Mouse (Mus musculus) midbrain, embryonic 15.5 days (tissue): ENCODE data around the gene Rad51d. TPM values are rescaled to one million over a fixed set of nuclear protein-coding genes. Genes with fewer than 3 reads are reported as not detected.
A peak's percentile ranks its signal among the peaks of the same experiment; 100 is the strongest.
"Not testable (repeated sequence)": the region's sequence is repeated elsewhere in the genome, so short reads cannot be mapped to it uniquely, and the experiment has no call there.

Source experiments
- ATAC-seq: fragments of 200-750 bp; cut with Nextera tagmentation; replicated peaks from 2 replicates; pipeline ENCODE4 v1.8.0; 2017; ENCODE audit warnings: moderate TSS enrichment
- H3K27ac ChIP-seq: fragments of 300-500 bp; sonication (generic); 2 replicates; pipeline ENCODE4 v1.5.1; 2015; ENCODE audit warnings: mild to moderate bottlenecking, inconsistent platforms
- H3K27me3 ChIP-seq: fragments of 300-500 bp; sonication (generic); replicated peaks from 2 replicates; pipeline ENCODE4 v1.6.1; 2015; ENCODE audit warnings: inconsistent platforms
- H3K36me3 ChIP-seq: fragments of 300-500 bp; sonication (generic); replicated peaks from 2 replicates; pipeline ENCODE4 v1.6.1; 2015; ENCODE audit warnings: inconsistent platforms
- H3K4me1 ChIP-seq: fragments of 300-500 bp; sonication (generic); 2 replicates; pipeline ENCODE4 v1.6.1; 2015; ENCODE audit warnings: inconsistent platforms
- H3K4me2 ChIP-seq: fragments of 300-500 bp; sonication (generic); 2 replicates; pipeline ENCODE4 v1.6.1; 2015; ENCODE audit warnings: inconsistent platforms, mild to moderate bottlenecking, moderate library complexity
- H3K4me3 ChIP-seq: fragments of 300-500 bp; sonication (generic); 2 replicates; pipeline ENCODE4 v1.5.1; 2015; ENCODE audit warnings: mild to moderate bottlenecking, inconsistent platforms
- H3K9ac ChIP-seq: fragments of 300-500 bp; sonication (generic); 2 replicates; pipeline ENCODE4 v1.6.1; 2015; ENCODE audit warnings: mild to moderate bottlenecking, inconsistent platforms
- H3K9me3 ChIP-seq: fragments of 300-500 bp; sonication (generic); 2 replicates; pipeline ENCODE4 v1.6.1; 2016; ENCODE audit warnings: inconsistent platforms
- WGBS: fragments of 180-500 bp; shearing (Covaris S2); methylation state at CpG from one replicate; pipeline ENCODE4 v1.1.7; 2015; ENCODE audit warnings: mixed read lengths; 5-methylcytosine and 5-hydroxymethylcytosine counted together
- polyA plus RNA-seq: library from polyadenylated mRNA; unstranded; fragments of >200 nt; fragmentation: Nextera tagmentation; extraction: Ambion mirVana; gene quantifications from 2 replicates; pipeline ENCODE4 v1.2.1, GENCODE M21; 2015

The Rad51d gene
- polyA plus RNA-seq, 1 experiment from 2014 or later: 12.1 TPM

DNA sequence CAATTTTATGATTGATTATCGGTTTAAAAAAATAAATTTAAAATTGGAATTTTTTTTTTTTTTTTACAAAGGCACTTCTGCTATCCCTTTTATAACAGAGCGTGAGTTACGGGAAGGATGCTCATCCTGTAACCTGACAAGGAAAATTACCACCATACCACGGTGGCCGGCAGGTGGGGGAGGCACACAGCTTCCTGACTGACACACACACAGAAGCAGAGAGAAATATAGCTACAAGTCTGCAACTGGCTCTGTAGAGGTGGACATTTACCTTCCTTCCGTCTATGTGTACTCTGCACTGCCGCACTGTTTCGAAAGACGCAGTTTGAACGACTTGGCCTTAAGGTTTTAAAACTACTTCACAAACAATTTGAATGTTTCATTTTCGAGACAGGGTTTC lies 38.3 kb downstream of the Rad51d start:
- Histone ChIP-seq H3K9me3 (no peaks in the 10 kb centered on the region), H3K4me2 (no peak overlapping the region), H3K4me3 (no peak overlapping the region), H3K4me1 (0 out of 2 replicates have a peak, but pooled peaks cover 11% of the 10 kb centered on the region), H3K9ac (no peak overlapping the region), H3K27ac (no peak overlapping the region), H3K27me3 (no peaks in the 10 kb centered on the region), H3K36me3 (no peaks in the 10 kb centered on the region)
- WGBS: 86% methylated on average over 11 of the region's 11 CpGs
- no peak for ATAC-seq

DNA sequence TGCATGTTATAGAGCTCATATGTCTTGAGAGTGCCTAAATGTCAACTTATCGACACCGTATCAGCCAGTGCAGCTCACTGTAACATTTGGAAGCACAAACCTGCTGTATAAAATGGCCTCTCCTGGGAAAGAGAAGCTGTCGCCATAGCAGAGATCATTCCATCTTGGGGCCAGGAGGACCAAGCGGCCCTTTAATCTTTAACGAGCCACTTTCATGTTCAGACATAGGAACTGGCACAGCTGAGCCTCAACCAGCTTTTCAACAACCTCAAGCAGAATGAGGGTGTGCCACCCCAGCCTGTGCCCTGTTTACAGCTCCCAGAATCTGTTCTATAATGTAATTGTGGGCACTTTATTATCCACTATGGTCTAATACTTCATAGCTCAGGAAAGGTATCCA lies 40.2 kb downstream of the Rad51d start:
- H3K27ac ChIP-seq: 0 out of 2 replicates have a peak overlapping the region, but pooled peaks have one; percentile 31

DNA sequence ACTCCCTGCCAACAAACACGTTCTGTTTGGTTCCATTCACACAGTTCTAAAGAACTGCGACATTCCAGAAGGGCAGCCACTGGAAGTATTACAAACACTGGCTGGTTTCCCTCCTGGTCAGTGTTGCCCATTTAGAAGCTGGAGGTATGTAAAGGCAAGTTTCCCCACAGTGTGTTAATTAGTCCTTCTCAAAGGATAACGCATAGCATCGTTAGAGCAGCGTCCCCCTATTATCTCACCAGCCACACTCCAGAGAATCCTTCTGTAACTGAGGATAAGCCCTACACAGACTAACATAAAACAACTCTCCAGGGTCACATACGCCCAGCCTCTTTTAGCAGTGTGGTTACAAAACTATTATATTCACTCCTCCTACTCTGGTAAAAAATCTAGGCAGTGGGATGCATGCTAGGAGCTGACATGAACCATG lies 42.8 kb downstream of the Rad51d start:
- Histone ChIP-seq H3K27ac (no peak overlapping the region), H3K27me3 (no peaks in the 10 kb centered on the region), H3K36me3 (no peaks in the 10 kb centered on the region), H3K4me1 (peaks cover 23% of the 10 kb centered on the region), H3K4me2 (no peak overlapping the region), H3K9me3 (no peaks in the 10 kb centered on the region), H3K9ac (no peak overlapping the region), H3K4me3 (no peak overlapping the region)
- WGBS: 19% methylated on average over 6 of the region's 6 CpGs
- ATAC-seq: no peak

More for the DNA sequence above, 40.2 kb downstream of the Rad51d start:
- Histone ChIP-seq H3K9me3 (no peaks in the 10 kb centered on the region), H3K9ac (no peak overlapping the region), H3K36me3 (no peaks in the 10 kb centered on the region), H3K4me3 (no peak overlapping the region), H3K4me2 (no peak overlapping the region), H3K4me1 (peaks cover 20% of the 10 kb centered on the region), H3K27me3 (no peaks in the 10 kb centered on the region)
- ATAC-seq: no peak
- WGBS: 47% methylated on average over 5 of the region's 5 CpGs

DNA sequence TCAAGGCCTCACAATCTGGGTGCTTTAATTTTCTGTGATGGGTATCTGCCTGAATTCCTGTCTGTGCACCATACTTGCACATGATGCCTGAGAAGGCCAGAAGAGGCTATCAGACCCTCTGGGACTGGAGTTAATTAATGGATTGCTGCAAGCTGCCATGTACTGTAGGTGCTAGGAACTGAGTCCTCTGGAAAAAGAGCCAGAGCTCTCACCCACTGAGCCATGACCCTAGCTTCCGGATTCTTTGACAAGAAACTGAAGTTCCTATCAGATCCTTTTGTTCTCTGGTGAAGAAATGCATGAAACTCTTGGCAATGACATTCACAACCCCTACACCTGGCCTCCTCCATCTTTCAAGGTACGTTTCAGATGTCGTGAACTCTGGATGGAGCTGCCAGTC lies 43.5 kb downstream of the Rad51d start:
- Histone ChIP-seq H3K4me1 (peaks cover 23% of the 10 kb centered on the region), H3K4me2 (no peak overlapping the region), H3K9ac (no peak overlapping the region), H3K9me3 (no peaks in the 10 kb centered on the region), H3K27me3 (no peaks in the 10 kb centered on the region), H3K36me3 (no peaks in the 10 kb centered on the region), H3K27ac (no peak overlapping the region), H3K4me3 (no peak overlapping the region)
- ATAC-seq: no peak
- 72% methylated on average over 3 of the region's 3 CpGs for WGBS

DNA sequence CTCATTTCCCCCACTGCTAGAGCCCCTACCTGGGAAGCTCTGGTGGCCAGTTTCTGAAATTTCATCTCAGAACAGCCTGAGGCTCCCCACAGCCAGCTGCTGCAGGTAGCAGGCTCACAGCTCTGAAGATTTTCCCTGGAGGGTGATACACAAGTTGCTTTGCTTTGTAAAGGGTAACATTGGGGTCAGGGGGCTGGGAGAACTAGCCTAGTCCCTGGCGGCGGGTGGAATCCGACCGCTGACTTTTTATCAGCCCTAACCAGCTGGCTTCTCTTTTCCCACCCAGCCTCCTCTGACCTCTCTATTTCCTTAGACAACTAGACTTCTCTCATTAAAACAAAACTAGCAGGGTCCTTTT lies 44.4 kb downstream of the Rad51d start:
- Histone ChIP-seq H3K27ac (peak overlapping the region; percentile 39), H3K36me3 (no peaks in the 10 kb centered on the region), H3K27me3 (no peaks in the 10 kb centered on the region), H3K9me3 (no peaks in the 10 kb centered on the region), H3K4me3 (peak overlapping the region; percentile 14), H3K4me2 (peak overlapping the region; percentile 44), H3K4me1 (peaks cover 18% of the 10 kb centered on the region), H3K9ac (peak overlapping the region; percentile 27; the same call in 1 of the 2 replicates)
- WGBS: 33% methylated on average over 4 of the region's 4 CpGs
- ATAC-seq: no peak

DNA sequence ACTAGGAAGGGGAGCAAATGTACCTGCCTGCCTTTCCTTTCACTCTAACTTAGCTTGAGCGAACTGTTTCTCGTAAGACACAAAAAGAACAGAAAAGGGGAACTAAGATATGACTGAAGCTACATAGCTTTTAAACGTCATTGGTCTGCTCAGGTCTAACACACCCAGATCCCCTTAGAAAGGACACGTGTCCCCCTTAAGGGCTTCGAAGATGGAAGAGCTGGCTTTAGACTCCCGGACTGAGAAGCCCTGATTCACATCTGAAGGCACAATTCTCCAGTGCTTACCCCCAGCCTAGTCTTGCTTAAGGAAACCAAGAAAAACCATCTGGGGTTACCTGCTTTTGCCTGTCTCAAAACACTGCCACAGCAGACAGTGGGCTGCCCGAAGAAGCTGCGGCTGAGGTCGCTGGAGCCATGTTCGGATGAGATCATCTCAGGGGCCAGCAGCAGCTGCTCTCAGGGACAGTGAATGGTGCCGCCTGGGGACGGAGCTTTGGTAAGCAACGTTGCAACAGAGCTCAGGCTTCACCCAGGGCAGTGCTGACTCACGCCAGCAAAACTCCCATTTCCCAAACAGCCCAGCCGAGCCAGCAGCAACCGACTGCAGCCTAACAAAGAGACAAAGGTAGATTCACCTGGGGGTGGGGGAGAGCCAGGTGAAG lies 44.9 kb downstream of the Rad51d start:
- Histone ChIP-seq H3K27me3 (no peaks in the 10 kb centered on the region), H3K4me1 (peaks cover 18% of the 10 kb centered on the region), H3K36me3 (no peaks in the 10 kb centered on the region), H3K9ac (peak overlapping the region; percentile 27), H3K4me3 (peak overlapping the region; percentile 14), H3K4me2 (peak overlapping the region; percentile 44), H3K27ac (peak overlapping the region; percentile 39), H3K9me3 (no peaks in the 10 kb centered on the region)
- 0 out of 2 replicates have a peak, but pooled peaks have one; percentile 45 for ATAC-seq
- 25% methylated on average over 16 of the region's 16 CpGs for WGBS

DNA sequence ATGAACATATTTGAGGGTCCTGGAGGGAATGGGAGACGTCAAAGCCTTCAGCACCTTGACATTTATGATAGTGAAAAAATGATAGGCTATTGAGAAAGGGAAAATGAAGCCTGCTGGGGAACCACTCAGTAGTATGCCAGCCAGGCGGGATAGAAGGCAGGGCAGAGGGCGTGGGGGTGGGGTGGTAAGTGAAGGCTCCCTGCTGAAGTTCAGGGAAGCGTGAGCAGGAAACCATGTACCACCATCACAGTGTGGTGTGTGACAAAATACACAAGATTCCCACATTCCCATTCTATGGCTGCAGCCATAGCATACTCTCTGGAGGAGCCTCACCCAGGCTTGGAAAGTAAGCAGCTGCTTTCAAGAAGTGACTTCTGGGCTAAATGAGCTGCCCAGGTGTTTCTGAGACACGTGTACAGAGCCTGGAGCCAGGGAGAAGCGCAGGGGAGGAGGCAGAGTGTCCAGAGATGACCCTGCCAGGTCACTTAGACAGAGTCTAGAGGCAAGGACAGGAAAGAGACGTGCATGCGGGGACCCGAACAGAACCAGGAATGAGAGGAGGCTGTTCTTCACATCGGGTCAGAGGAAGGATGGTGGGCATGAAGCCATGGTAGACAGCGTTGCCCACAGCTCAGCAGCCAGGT lies 45.5 kb downstream of the Rad51d start:
- Histone ChIP-seq H3K4me1 (peaks cover 13% of the 10 kb centered on the region), H3K36me3 (no peaks in the 10 kb centered on the region), H3K9ac (no peak overlapping the region), H3K27me3 (no peaks in the 10 kb centered on the region), H3K4me2 (peak overlapping the region; percentile 44; the same call in 1 of the 2 replicates), H3K4me3 (no peak overlapping the region), H3K27ac (no peak overlapping the region), H3K9me3 (no peaks in the 10 kb centered on the region)
- WGBS: 63% methylated on average over 11 of the region's 11 CpGs
- no peak for ATAC-seq

DNA sequence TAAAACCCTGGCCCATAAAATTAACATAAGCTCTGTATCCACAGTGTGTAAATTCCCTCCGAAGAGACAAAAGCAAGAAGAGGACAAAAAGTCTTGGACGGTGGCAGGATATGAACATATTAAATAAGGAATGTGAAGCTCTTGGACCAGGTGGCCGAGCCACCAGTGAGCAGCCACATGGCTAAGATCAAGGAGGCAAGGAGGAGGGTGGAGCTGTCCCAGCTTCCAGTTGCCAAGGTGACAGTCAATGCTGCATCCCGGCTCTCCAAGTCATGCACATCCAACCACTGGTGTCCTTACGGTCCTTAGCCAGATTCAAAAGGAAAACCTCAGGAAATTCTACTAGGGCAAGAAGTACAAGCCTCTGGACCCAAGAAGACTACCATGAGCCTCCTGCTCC lies 51.9 kb downstream of the Rad51d start:
- Histone ChIP-seq H3K27me3 (no peaks in the 10 kb centered on the region), H3K27ac (no peak overlapping the region), H3K4me2 (no peak overlapping the region), H3K4me1 (peaks cover 11% of the 10 kb centered on the region), H3K36me3 (no peaks in the 10 kb centered on the region), H3K9me3 (no peaks in the 10 kb centered on the region), H3K9ac (no peak overlapping the region), H3K4me3 (no peak overlapping the region)
- ATAC-seq: 0 out of 2 replicates have a peak, but pooled peaks have one; percentile 48
- WGBS: 20% methylated on average over 5 of the region's 5 CpGs

DNA sequence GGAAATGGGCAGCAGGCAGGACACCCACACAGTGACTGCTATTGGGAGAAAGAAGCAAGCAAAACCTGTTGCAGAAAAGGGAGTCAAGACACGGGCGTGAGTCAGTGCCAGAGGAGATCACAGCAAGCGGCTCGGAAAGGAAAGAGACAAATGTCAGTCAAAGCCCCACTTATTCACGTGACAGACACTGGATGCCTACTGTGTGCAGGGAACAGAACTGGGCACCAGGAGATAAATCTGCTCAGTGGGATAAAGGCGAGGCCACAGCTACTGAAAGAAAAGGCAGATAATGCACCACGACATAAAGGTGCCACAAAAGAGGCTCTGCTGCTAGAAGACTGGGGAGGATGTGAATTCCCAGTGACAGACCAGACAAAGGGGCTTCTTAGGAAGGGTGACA lies 52.6 kb downstream of the Rad51d start:
- Histone ChIP-seq H3K27me3 (no peaks in the 10 kb centered on the region), H3K9me3 (no peaks in the 10 kb centered on the region), H3K4me1 (peaks cover 11% of the 10 kb centered on the region), H3K4me3 (no peak overlapping the region), H3K36me3 (no peaks in the 10 kb centered on the region), H3K4me2 (no peak overlapping the region), H3K27ac (no peak overlapping the region), H3K9ac (no peak overlapping the region)
- 14% methylated on average over 7 of the region's 7 CpGs for WGBS
- no peak for ATAC-seq

DNA sequence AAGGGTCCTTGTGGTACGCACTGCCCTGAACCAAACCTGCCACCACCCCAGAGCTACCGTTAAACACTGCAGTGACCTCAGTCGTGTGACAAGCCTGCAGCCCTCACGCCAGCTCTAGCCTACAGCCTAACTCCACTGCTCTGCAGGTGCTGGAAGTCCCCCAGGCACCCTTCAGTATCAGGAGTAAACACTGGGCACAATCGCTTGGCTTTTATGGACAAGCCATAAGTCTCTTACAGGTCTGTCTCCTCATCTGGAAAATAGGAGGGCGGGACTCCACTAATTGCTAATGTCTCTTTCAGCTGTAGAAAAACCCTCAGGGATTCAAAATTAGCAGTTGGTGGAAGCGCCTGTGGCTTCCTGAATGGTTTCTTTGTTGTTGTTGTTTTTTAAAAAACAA lies 53.2 kb downstream of the Rad51d start:
- Histone ChIP-seq H3K9ac (no peak overlapping the region), H3K27me3 (no peaks in the 10 kb centered on the region), H3K36me3 (no peaks in the 10 kb centered on the region), H3K4me3 (no peak overlapping the region), H3K4me2 (no peak overlapping the region), H3K9me3 (no peaks in the 10 kb centered on the region), H3K4me1 (peaks cover 11% of the 10 kb centered on the region), H3K27ac (no peak overlapping the region)
- 50% methylated on average over 7 of the region's 7 CpGs for WGBS
- ATAC-seq: no peak

DNA sequence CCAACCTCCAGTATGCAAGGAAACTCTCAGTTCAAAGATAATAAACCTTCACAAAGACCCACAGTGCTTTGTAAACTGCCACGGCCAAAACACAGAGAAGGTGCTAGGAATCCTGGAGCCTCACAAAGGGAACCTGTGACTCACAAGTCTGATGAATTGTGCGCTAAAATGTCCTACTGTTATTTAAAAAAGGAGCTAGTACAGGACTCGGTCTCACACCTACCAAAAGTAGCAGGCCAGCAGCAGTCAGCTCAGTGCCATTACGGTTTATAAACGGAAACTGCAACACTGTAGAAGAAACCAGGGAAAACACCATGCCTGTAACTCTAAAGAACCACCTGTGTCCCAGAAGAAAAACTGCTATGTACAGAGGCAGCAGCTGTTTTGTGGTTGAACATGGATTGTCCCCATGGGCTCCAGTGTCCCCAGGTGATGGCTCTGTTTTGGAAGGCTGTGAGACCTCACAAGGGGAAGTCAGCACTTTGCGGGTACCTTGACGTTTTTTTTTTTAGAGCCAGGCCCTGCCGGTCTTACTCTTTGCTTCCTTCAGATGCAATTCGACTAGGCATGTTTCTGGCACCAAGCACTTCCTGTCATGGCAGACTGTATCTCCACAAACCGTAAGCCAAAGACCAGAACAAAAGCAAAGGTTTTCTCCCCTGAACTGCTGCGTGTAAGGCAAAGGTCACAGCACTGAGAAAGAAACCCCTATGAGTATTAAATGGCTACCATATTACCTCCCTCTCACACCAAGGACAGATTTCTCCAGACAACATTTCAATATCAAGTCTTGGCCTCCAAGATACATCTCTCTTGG lies 54.6 kb downstream of the Rad51d start:
- H3K4me1 ChIP-seq: peaks cover 23% of the 10 kb centered on the region
- H3K27ac ChIP-seq: no peak overlapping the region
- 71% methylated on average over 11 of the region's 11 CpGs for WGBS
- no peaks in the 10 kb centered on the region for H3K27me3 ChIP-seq
- H3K4me3 ChIP-seq: no peak overlapping the region
- H3K9me3 ChIP-seq: no peaks in the 10 kb centered on the region
- no peak overlapping the region for H3K9ac ChIP-seq
- ATAC-seq: no peak
- no peaks in the 10 kb centered on the region for H3K36me3 ChIP-seq
- no peak overlapping the region for H3K4me2 ChIP-seq

DNA sequence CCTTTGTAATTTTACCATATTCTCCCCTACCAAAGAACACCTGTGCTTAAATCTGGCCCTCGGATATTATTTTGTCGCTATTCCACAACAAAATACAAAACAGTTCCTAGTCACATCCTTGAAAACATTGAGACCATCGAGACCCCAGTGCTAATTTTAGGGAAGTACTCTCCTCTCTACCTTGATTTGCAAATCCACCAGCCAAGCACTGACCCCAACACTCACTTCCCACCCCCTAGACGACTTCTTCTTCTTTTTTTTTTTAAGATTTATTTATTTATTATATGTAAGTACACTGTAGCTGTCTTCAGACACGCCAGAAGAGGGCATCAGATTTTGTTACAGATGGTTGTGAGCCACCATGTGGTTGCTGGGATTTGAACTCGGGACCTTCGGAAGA lies 56.1 kb downstream of the Rad51d start:
- not testable (repeated sequence) for H3K4me3 ChIP-seq, H3K9me3 ChIP-seq, H3K27me3 ChIP-seq, H3K9ac ChIP-seq, H3K27ac ChIP-seq, H3K4me2 ChIP-seq, ATAC-seq, H3K36me3 ChIP-seq
- WGBS: 90% methylated on average over 7 of the region's 7 CpGs
- H3K4me1 ChIP-seq: peaks cover 23% of the 10 kb centered on the region
